Mouse (Mus musculus): Measurements from ENCODE around the gene Ptpn1. TPM values are rescaled to one million over a fixed set of nuclear protein-coding genes. Genes with fewer than 3 reads are reported as not detected.

The Ptpn1 gene
- polyA plus RNA-seq, 1 experiment: 1.9 TPM

GRCm38 (mm10) chr2:167986762-167987161 is 54.9 kb downstream of the Ptpn1 start:
- H3K27me3 ChIP-seq (ENCODE audit: control insufficient read depth): no peaks in the 10 kb centered on the region
- H3K4me1 ChIP-seq (ENCODE audit: control insufficient read depth): peaks cover 12% of the 10 kb centered on the region
- TF ChIP-seq TAL1 (IDR thresholded peaks at IDR 0.05; ENCODE audit: low read length) (no peak), GATA1 (IDR thresholded peaks at IDR 0.05; ENCODE audit: low read length) (no peak)
- no peaks in the 10 kb centered on the region for H3K9me3 ChIP-seq (ENCODE audit: control insufficient read depth, low read length)
- H3K36me3 ChIP-seq (ENCODE audit: control insufficient read depth): no peaks in the 10 kb centered on the region; the same call in 1 of the 2 replicates
- no peak overlapping the region for H3K4me3 ChIP-seq (replicated peaks)

- TF ChIP-seq GATA1 (IDR thresholded peaks at IDR 0.05; ENCODE audit: low read length): no peak
- TF ChIP-seq TAL1 (IDR thresholded peaks at IDR 0.05; ENCODE audit: low read length): no peak
- Histone ChIP-seq H3K36me3 (ENCODE audit: control insufficient read depth) (no peaks in the 10 kb centered on the region; the same call in 1 of the 2 replicates), H3K27me3 (ENCODE audit: control insufficient read depth) (no peaks in the 10 kb centered on the region), H3K4me3 (replicated peaks) (no peak overlapping the region), H3K9me3 (ENCODE audit: control insufficient read depth, low read length) (no peaks in the 10 kb centered on the region), H3K4me1 (ENCODE audit: control insufficient read depth) (peaks cover 12% of the 10 kb centered on the region)
Measured at GRCm38 (mm10) chr2:167987640-167988039, 55.8 kb downstream of the Ptpn1 start.

GRCm38 (mm10) chr2:167989310-167989709 is 57.5 kb downstream of the Ptpn1 start:
- no peaks in the 10 kb centered on the region; the same call in 1 of the 2 replicates for H3K36me3 ChIP-seq (ENCODE audit: control insufficient read depth)
- TF ChIP-seq TAL1 (IDR thresholded peaks at IDR 0.05; ENCODE audit: low read length) (no peak), GATA1 (IDR thresholded peaks at IDR 0.05; ENCODE audit: low read length) (no peak)
- H3K4me1 ChIP-seq (ENCODE audit: control insufficient read depth): peaks cover 12% of the 10 kb centered on the region
- no peak overlapping the region for H3K4me3 ChIP-seq (replicated peaks)
- H3K27me3 ChIP-seq (ENCODE audit: control insufficient read depth): no peaks in the 10 kb centered on the region
- no peaks in the 10 kb centered on the region for H3K9me3 ChIP-seq (ENCODE audit: control insufficient read depth, low read length)

GRCm38 (mm10) chr2:167993260-167993659 is 61.4 kb downstream of the Ptpn1 start:
- Histone ChIP-seq H3K36me3 (ENCODE audit: control insufficient read depth) (no peaks in the 10 kb centered on the region; the same call in 1 of the 2 replicates), H3K27me3 (ENCODE audit: control insufficient read depth) (no peaks in the 10 kb centered on the region)
- no peak for TF ChIP-seq TAL1 (IDR thresholded peaks at IDR 0.05; ENCODE audit: low read length)
- no peak for TF ChIP-seq GATA1 (IDR thresholded peaks at IDR 0.05; ENCODE audit: low read length)

GRCm38 (mm10) chr2:167995870-167996635 is 64.2 kb downstream of the Ptpn1 start:
- Histone ChIP-seq H3K9me3 (ENCODE audit: control insufficient read depth, low read length) (no peaks in the 10 kb centered on the region), H3K4me3 (replicated peaks) (no peak overlapping the region), H3K27me3 (ENCODE audit: control insufficient read depth) (no peaks in the 10 kb centered on the region), H3K36me3 (ENCODE audit: control insufficient read depth) (no peaks in the 10 kb centered on the region; the same call in 1 of the 2 replicates), H3K4me1 (ENCODE audit: control insufficient read depth) (peaks cover 4% of the 10 kb centered on the region)
- TF ChIP-seq TAL1 (IDR thresholded peaks at IDR 0.05; ENCODE audit: low read length) (no peak), GATA1 (IDR thresholded peaks at IDR 0.05; ENCODE audit: low read length) (no peak)

More at GRCm38 (mm10) chr2:167993260-167993659, 61.4 kb downstream of the Ptpn1 start:
- no peaks in the 10 kb centered on the region for H3K9me3 ChIP-seq (ENCODE audit: control insufficient read depth, low read length)
- H3K4me1 ChIP-seq (ENCODE audit: control insufficient read depth): peaks cover 4% of the 10 kb centered on the region
- H3K4me3 ChIP-seq (replicated peaks): no peak overlapping the region

GRCm38 (mm10) chr2:167996672-167997215 is 64.9 kb downstream of the Ptpn1 start:
- H3K36me3 ChIP-seq (ENCODE audit: control insufficient read depth): no peaks in the 10 kb centered on the region; the same call in 1 of the 2 replicates
- no peaks in the 10 kb centered on the region for H3K9me3 ChIP-seq (ENCODE audit: control insufficient read depth, low read length)
- H3K4me1 ChIP-seq (ENCODE audit: control insufficient read depth): peaks cover 4% of the 10 kb centered on the region
- no peaks in the 10 kb centered on the region for H3K27me3 ChIP-seq (ENCODE audit: control insufficient read depth)
- no peak for TF ChIP-seq TAL1 (IDR thresholded peaks at IDR 0.05; ENCODE audit: low read length)
- TF ChIP-seq GATA1 (IDR thresholded peaks at IDR 0.05; ENCODE audit: low read length): no peak
- no peak overlapping the region for H3K4me3 ChIP-seq (replicated peaks)

GRCm38 (mm10) chr2:167997562-167997961 is 65.7 kb downstream of the Ptpn1 start:
- H3K4me1 ChIP-seq (ENCODE audit: control insufficient read depth): peaks cover 4% of the 10 kb centered on the region
- no peak for TF ChIP-seq GATA1 (IDR thresholded peaks at IDR 0.05; ENCODE audit: low read length)
- TF ChIP-seq TAL1 (IDR thresholded peaks at IDR 0.05; ENCODE audit: low read length): no peak
- no peak overlapping the region for H3K4me3 ChIP-seq (replicated peaks)
- H3K9me3 ChIP-seq (ENCODE audit: control insufficient read depth, low read length): no peaks in the 10 kb centered on the region
- no peaks in the 10 kb centered on the region for H3K27me3 ChIP-seq (ENCODE audit: control insufficient read depth)
- no peaks in the 10 kb centered on the region; the same call in 1 of the 2 replicates for H3K36me3 ChIP-seq (ENCODE audit: control insufficient read depth)

- H3K36me3 ChIP-seq (ENCODE audit: control insufficient read depth): no peaks in the 10 kb centered on the region; the same call in 1 of the 2 replicates
Measured at GRCm38 (mm10) chr2:167999145-167999743, 67.4 kb downstream of the Ptpn1 start.

GRCm38 (mm10) chr2:168002188-168002587 is 70.3 kb downstream of the Ptpn1 start:
- Histone ChIP-seq H3K4me1 (ENCODE audit: control insufficient read depth) (peaks cover 4% of the 10 kb centered on the region), H3K36me3 (ENCODE audit: control insufficient read depth) (no peaks in the 10 kb centered on the region; the same call in 1 of the 2 replicates)
- TF ChIP-seq GATA1 (IDR thresholded peaks at IDR 0.05; ENCODE audit: low read length): no peak
- TF ChIP-seq TAL1 (IDR thresholded peaks at IDR 0.05; ENCODE audit: low read length): no peak

More at GRCm38 (mm10) chr2:167999145-167999743, 67.4 kb downstream of the Ptpn1 start:
- no peaks in the 10 kb centered on the region for H3K27me3 ChIP-seq (ENCODE audit: control insufficient read depth)
- H3K4me3 ChIP-seq (replicated peaks): no peak overlapping the region
- H3K9me3 ChIP-seq (ENCODE audit: control insufficient read depth, low read length): no peaks in the 10 kb centered on the region
- TF ChIP-seq GATA1 (IDR thresholded peaks at IDR 0.05; ENCODE audit: low read length) (no peak), TAL1 (IDR thresholded peaks at IDR 0.05; ENCODE audit: low read length) (no peak)
- H3K4me1 ChIP-seq (ENCODE audit: control insufficient read depth): peaks cover 4% of the 10 kb centered on the region

More at GRCm38 (mm10) chr2:168002188-168002587, 70.3 kb downstream of the Ptpn1 start:
- Histone ChIP-seq H3K4me3 (replicated peaks) (no peak overlapping the region), H3K9me3 (ENCODE audit: control insufficient read depth, low read length) (no peaks in the 10 kb centered on the region), H3K27me3 (ENCODE audit: control insufficient read depth) (no peaks in the 10 kb centered on the region)
